Mouse (Mus musculus): ENCODE measurements at regions not wholly inside any gene's neighbourhood (a gene's known extent, or its start where the extent isn't known, plus 50 kb on each side); places are given as distances from the start of the nearest gene placed in this dataset.

GRCm38 (mm10) chr15:93882826-93883225, 287.1 kb upstream of the Prickle1 start:
- no peak for DNase-seq (ENCODE audit: low spot score)

GRCm38 (mm10) chr15:93881276-93881675, 285.6 kb upstream of the Prickle1 start:
- no peak for DNase-seq (ENCODE audit: low spot score)

- no peak for DNase-seq (ENCODE audit: low spot score)
These were observed 284.6 kb upstream of the Prickle1 start for GRCm38 (mm10) chr15:93880302-93880701.

- no peak for DNase-seq (ENCODE audit: low spot score)
These were observed 283.3 kb upstream of the Prickle1 start for GRCm38 (mm10) chr15:93879006-93879405.

GRCm38 (mm10) chr15:93876335-93876734, 280.6 kb upstream of the Prickle1 start:
- DNase-seq (ENCODE audit: low spot score) = no peak

- no peak for DNase-seq (ENCODE audit: low spot score)
These were observed 280.0 kb upstream of the Prickle1 start for GRCm38 (mm10) chr15:93875685-93876084.

- no peak for DNase-seq (ENCODE audit: low spot score)
These were observed 278.5 kb upstream of the Prickle1 start for GRCm38 (mm10) chr15:93874206-93874605.

GRCm38 (mm10) chr15:93857336-93857901, 261.7 kb upstream of the Prickle1 start:
- DNase-seq (ENCODE audit: low spot score) = no peak

- no peak for DNase-seq (ENCODE audit: low spot score)
These were observed 257.5 kb upstream of the Prickle1 start for GRCm38 (mm10) chr15:93853221-93853620.

- DNase-seq (ENCODE audit: low spot score) = no peak
These were observed 256.4 kb upstream of the Prickle1 start for GRCm38 (mm10) chr15:93852126-93852525.

GRCm38 (mm10) chr15:93850388-93850787, 254.7 kb upstream of the Prickle1 start:
- no peak for DNase-seq (ENCODE audit: low spot score)

GRCm38 (mm10) chr15:93848830-93849229, 253.1 kb upstream of the Prickle1 start:
- no peak for DNase-seq (ENCODE audit: low spot score)

- no peak for DNase-seq (ENCODE audit: low spot score)
These were observed 251.1 kb upstream of the Prickle1 start for GRCm38 (mm10) chr15:93846797-93847196.

- DNase-seq (ENCODE audit: low spot score) = no peak
These were observed 250.1 kb upstream of the Prickle1 start for GRCm38 (mm10) chr15:93845801-93846200.

- DNase-seq (ENCODE audit: low spot score) = no peak
These were observed 237.3 kb upstream of the Prickle1 start for GRCm38 (mm10) chr15:93832956-93833355.

GRCm38 (mm10) chr15:93832431-93832936, 236.8 kb upstream of the Prickle1 start:
- DNase-seq (ENCODE audit: low spot score) = peak; percentile 44

GRCm38 (mm10) chr15:93831148-93831547, 235.5 kb upstream of the Prickle1 start:
- DNase-seq (ENCODE audit: low spot score) = no peak

- no peak for DNase-seq (ENCODE audit: low spot score)
These were observed 229.3 kb upstream of the Prickle1 start for GRCm38 (mm10) chr15:93824729-93825694.

- DNase-seq (ENCODE audit: low spot score) = no peak
These were observed 225.5 kb upstream of the Prickle1 start for GRCm38 (mm10) chr15:93821236-93821635.

GRCm38 (mm10) chr15:93812011-93812410, 216.3 kb upstream of the Prickle1 start:
- DNase-seq (ENCODE audit: low spot score) = no peak

- no peak for DNase-seq (ENCODE audit: low spot score)
These were observed 212.3 kb upstream of the Prickle1 start for GRCm38 (mm10) chr15:93807993-93808392.

GRCm38 (mm10) chr15:93807505-93807904, 211.8 kb upstream of the Prickle1 start:
- no peak for DNase-seq (ENCODE audit: low spot score)

- no peak for DNase-seq (ENCODE audit: low spot score)
These were observed 209.0 kb upstream of the Prickle1 start for GRCm38 (mm10) chr15:93804703-93805102.

Data from gastrocnemius, adult 18-20 months (tissue).